Mouse (Mus musculus) CD4-positive, CD25-positive, alpha-beta regulatory T cell (primary cell): Measurements from ENCODE around the gene Prpf39. TPM values are rescaled to one million over a fixed set of nuclear protein-coding genes. Genes with fewer than 3 reads are reported as not detected.

ENCODE experiments used
- polyA plus RNA-seq: library from polyadenylated mRNA; unstranded; fragments of 100-300 nt; shearing (Covaris generic); gene quantifications from one replicate; pipeline ENCODE4 v1.2.1, GENCODE M21; 2017

Prpf39 gene
- 98.4 TPM for polyA plus RNA-seq

DNA sequence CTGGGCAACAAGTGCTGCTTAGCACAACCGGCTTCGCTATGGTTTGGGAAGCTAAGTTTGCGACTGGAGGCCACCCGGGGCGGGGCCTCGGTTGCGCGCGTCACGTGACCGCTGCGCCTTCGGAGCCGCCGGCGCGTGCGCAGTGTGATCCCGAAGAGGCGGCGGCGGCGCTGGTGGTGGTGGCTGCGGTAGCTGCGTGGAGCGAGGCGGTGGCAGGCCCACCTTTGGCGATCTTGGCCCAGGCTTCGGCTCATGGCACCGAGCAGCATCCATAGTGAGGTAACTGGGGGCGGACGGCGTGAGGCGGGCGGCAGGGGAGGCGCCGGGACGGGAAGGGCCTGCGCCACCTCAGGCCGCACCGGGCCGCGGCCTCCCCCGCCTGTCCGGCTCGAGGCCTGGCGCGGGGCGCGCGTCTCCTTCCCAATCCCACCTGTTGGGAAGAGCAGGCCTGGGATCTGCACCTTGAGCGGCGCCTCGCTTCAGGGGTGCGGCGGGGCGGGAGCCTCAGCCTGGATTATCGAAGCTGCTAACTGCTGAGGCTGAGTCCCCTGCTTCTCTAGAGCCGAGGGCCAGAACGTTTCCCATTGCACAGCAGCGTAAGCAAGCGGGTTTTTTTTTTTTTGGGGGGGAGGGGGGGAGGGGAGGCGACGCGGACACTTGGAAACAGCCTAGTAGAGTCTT, at the start of gene Prpf39:
TSS of gene Prpf39 (plus strand) at position 144 of the 681 bp plus-strand sequence.

DNA sequence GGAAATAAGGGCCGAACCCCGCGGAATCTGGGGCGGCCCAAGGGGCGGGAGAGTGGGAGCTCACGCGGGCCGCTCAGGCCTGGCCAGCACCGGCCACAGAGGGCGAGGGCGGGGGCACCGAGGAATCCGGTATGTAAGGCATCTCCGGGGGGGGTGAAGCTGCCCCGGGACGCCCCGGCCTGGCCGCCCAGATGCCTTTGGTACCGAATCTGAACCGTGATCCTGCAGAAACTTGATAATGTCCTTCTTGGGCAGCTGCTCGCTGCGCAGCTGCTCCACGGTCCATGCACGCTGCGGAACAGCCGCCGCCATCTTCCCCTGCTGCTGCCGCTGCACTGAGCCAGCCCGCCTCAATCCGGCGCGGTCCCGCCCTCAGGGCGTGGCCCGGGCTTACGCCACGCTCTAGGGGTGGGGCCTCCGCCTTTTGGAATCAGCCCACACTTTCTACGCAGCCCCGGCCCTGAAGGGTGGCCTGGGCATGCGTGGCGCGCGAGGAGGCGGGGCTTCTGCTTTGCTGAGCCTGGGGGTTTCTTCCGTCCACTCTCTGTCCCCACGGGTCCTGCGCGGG, 37.6 kb downstream of the Prpf39 start, which contains the start of gene Fkbp3:
TSS of gene Fkbp3 (minus strand) at position 397 of the 568 bp plus-strand sequence.

DNA sequence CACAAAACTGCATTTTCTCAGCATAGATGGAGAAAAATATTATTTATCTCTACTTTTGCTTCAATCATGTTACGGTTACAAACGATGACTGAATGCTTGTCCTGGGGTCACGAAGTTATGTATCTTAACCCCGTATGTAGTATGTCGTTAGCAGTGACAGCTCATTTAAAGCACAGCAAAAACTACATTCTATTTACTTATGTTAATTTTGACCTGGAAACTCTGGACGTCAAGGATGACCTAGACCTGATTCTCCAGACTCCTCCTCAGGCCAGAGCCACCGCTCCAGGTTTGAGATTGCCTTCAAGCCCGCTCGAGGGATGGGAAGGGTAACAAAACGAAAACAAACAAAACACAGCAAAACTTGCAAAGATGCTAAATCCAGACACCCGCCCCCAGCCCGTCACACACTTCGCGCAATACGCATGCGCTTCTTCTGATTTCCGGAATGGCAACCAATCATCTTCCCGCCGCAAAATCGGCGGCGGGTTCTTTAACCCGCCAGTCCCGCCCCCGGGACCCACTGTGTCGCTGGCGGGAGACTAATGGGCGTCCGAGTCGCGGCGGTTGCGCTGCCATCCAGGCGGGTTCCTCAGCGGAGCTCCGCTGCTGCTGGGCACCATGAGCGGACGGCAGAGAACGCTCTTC, 39.1 kb downstream of the Prpf39 start, which contains the start of gene Fancm:
TSS of gene Fancm (plus strand) at position 519 of the 648 bp plus-strand sequence.

Other genes starting within 250 kb of the Prpf39 start
- gene Gm527, start 118.4 kb upstream of the Prpf39 start, polyA plus RNA-seq = 10.7 TPM
- 25.2 TPM for gene Klhl28, start 70.8 kb upstream of the Prpf39 start, polyA plus RNA-seq
- 32.7 TPM for gene Togaram1, start 70.5 kb upstream of the Prpf39 start, polyA plus RNA-seq
- gene Fkbp3, start 37.7 kb downstream of the Prpf39 start, polyA plus RNA-seq = 254 TPM
- gene Fancm, start 39.3 kb downstream of the Prpf39 start, polyA plus RNA-seq = 11.2 TPM
- gene Mis18bp1, start 136.3 kb downstream of the Prpf39 start, polyA plus RNA-seq = 2.2 TPM
- not detected for gene Wdr20rt, start 189.2 kb downstream of the Prpf39 start, polyA plus RNA-seq